Mouse (Mus musculus) kidney, adult 9 months (tissue): Measurements from ENCODE around the gene Gse1.
A peak's percentile ranks its signal among the peaks of the same experiment; 100 is the strongest.
"Not testable (repeated sequence)": the region's sequence is repeated elsewhere in the genome, so short reads cannot be mapped to it uniquely, and the experiment has no call there.

ENCODE experiments used
- DNase-seq: peaks from one replicate; pipeline ENCODE4 v3.0.0; 2022

Gene Gse1

DNA sequence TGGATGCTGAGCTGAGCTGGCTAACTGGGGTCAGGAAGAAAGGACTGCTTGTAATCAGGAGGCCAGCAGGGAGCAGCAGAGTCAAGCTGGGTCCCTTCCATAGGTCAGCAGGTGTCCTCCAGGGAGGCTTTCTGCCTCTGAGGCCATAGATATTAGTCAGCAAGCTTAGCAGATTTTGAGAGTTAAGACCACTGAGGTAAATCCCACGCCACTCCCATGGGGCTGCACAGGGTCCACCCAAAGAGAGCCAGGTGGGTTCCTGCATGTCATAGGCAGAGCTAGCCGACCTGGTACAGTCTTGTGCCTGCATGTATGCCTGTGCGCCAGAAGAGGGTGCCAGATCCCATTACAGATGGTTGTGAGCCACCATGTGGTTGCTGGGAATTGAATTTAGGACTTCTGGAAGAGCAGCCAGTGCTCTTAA lies 98.9 kb downstream of the Gse1 start:
- peak; percentile 65 for DNase-seq

GRCm38 (mm10) chr8:120328361-120329022 lies 100.2 kb downstream of the Gse1 start:
- no peak for DNase-seq

GRCm38 (mm10) chr8:120329030-120329748 lies 100.9 kb downstream of the Gse1 start:
- DNase-seq: no peak

GRCm38 (mm10) chr8:120331027-120331426 lies 102.8 kb downstream of the Gse1 start:
- no peak for DNase-seq

- DNase-seq: no peak
These were observed 104.3 kb downstream of the Gse1 start for GRCm38 (mm10) chr8:120332379-120333229.

DNA sequence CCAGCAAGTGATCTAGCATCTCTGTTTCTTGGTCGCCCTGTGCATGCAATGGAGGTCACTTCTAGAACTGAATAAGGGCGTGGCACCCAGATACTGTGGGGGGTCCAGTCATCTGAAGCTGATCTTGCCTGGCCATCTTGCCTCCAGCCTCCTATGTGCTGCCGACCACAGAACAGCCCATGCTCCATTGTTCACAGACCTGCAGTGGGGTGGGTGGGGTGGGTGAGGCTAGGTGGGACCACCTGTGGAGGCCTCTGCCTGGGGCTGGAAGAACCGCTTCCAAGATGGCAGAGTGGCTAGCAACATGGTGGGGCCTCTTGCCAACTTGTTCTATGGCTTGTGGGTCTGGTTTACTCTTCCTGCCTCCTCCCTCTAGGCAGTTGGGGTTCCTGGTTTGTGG lies 105.4 kb downstream of the Gse1 start:
- no peak for DNase-seq

GRCm38 (mm10) chr8:120334261-120334660 lies 106.0 kb downstream of the Gse1 start:
- not testable (repeated sequence) for DNase-seq

GRCm38 (mm10) chr8:120334878-120335261 lies 106.6 kb downstream of the Gse1 start:
- DNase-seq: no peak

DNA sequence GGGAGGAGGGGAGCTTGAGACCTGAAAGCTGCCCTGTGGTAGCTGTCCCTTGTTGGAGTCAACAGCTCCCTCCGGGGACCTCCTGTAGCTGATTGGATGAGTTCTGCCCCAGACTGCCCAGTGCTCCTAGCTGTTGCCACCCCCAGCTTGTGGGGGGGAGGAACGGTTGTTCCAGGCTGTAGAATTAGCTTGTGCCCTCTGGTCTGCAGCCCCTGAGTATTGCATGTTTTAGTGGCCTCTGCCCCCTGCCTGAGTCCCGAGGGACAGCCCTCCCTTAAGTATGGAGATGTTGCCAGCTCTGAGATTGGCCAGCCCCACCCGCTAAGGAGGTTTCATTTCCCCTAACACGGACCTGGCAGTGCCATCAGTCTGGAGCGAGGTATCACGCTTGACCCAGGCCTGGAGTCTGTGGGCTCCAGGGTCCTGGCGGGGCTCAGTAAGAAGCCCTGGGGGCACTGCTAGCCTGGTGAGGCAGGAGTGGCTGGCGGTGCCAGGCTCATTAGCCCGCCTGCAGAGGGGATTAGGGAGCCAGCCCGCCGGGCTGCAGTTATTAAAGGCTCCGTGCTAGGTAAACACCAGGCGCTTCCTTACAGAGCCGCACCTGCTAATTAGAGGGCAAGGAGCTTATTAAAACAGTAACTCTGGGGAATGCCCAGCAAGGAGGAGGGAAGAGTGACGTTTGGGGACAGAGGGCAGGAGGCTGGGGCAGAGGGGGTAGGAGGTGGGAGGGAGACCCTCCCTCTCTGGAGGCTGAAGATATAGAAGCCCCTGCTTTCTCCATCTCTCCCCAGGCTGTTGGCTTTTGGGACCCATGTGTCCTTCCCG lies 107.2 kb downstream of the Gse1 start:
- no peak for DNase-seq

GRCm38 (mm10) chr8:120336087-120336380 lies 107.8 kb downstream of the Gse1 start:
- no peak for DNase-seq

DNA sequence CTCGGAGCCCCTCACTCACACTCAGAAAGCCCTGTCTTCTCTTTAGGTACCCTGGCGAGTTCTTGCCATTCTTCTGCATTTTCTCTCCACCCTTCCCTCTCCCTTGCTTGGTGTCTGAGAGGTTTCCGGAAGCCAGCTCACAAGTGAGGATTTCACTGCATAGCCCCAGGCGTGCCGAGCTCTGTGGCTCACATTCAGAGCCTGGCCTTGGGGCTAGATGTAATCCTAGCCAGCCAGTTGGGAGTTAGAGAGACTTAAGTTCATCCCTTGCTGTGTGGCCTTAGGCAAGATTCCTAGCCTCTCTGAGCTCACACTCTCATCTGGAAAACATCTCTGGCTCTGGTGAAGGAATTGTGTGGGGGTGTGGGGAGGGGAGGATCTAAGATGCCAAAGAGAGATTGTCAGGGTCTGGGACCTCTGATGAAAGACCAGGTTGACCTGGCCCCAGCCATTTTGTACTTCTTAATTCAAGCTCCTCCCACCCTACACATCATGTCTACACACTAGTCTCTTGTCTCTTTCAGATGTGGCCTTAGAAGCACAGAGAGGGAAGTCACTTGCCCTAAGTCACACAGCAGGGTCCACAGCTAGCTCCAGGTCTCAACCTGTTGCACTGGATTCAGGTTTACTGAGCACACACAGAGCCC lies 108.8 kb downstream of the Gse1 start:
- DNase-seq: no peak

- DNase-seq: no peak
These were observed 109.4 kb downstream of the Gse1 start for GRCm38 (mm10) chr8:120337627-120338026.

- no peak for DNase-seq
These were observed 110.4 kb downstream of the Gse1 start for GRCm38 (mm10) chr8:120338678-120339077.

- peak; percentile 87 for DNase-seq
These were observed 111.5 kb downstream of the Gse1 start for GRCm38 (mm10) chr8:120339743-120340142.

DNA sequence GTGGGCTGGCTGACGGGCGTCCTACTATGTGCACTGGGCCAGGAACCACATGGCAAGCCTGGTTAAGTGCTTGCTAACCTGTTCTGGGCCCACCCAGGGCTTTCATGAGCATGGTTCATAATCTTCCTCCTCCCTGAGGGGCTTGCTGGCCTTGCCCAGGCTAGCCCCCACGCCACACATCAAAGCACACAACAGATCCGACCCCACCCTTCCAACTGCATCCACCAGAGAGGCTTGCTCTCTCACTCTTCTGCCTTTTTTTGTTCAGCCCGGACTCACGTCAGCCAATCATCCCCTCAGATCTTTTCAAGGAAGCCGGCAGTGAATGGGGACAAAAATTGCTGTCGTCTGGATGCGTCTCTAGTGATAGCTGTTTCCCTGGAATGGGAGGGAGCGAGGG lies 112.9 kb downstream of the Gse1 start:
- DNase-seq: no peak

GRCm38 (mm10) chr8:120342847-120343548 lies 114.7 kb downstream of the Gse1 start:
- no peak for DNase-seq

DNA sequence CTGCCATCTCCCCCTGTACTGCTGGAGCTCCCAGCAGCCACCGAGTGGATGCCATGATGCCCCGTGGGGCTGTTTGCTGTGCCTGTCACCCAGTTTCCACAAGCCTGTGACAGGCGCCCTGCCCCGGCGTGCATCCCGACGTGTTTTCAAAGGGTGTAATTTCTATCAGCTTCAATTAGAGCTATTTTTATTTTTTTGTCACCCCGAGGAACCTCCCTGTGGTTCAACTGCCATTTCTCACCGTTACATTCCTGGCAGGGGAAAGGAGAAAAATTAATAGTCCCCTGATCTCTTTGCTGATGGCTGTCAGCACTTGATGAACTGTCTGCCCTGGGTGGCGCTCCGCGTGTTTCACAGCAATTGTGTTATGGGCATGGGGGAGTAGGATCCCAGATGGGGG lies 115.3 kb downstream of the Gse1 start:
- DNase-seq: no peak

- no peak for DNase-seq
These were observed 115.9 kb downstream of the Gse1 start for GRCm38 (mm10) chr8:120344166-120344565.

- no peak for DNase-seq
These were observed 116.3 kb downstream of the Gse1 start for GRCm38 (mm10) chr8:120344583-120344982.

DNA sequence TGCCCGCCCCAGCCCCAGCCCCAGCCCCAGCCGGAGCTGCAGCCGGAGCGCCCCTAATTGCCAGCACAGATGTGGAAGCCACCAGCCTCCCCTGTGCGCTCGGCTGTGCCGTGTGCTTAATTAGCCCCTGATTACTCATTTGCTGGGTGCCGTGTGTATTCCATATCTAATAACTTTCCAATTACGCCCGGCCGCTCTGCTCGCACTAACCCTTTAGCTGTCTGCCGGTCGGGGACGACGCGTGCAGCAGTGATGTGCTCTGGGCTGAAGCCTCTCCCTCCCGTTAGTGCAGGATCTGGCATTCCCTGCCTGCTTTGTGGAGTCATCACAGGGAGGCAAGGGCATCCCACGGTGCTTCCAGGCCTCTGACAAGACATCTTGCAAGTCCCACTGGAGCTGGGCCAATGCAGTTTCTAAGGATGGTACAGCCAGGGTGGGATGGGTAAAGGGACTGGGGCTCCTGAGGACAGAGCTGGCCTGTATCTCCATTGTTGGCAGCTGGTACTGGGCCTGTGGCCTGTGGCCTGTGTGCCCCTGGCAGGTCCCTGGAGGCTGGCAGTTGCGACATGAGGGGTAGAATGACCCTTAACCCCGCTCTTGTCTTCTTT lies 119.6 kb downstream of the Gse1 start:
- no peak for DNase-seq

DNA sequence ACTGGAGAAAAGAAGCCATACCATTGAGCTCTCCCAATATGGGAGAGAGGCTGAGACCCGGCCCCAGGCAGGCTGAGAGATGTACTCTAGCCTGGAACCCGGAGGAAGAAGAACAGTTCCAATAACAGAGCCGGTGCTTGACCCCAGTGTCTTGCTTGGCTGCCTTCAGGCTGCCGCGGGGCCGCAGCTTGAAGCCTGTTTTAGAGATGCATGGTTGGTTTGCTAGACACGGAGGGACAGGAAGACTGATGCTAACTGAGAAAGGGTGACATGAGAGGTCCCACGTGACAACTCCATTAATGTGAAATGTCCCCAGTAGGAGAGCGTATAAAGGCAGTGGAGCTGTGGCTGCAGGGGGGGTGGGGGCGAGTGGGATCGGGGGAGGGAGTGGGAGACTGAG lies 120.7 kb downstream of the Gse1 start:
- no peak for DNase-seq
